Mouse (Mus musculus) kidney, embryonic 15.5 days (tissue): ENCODE results near the gene Gm45140. TPM values are rescaled to one million over a fixed set of nuclear protein-coding genes. Genes with fewer than 3 reads are reported as not detected.

Source experiments
- ATAC-seq: fragments of 200-750 bp; cut with Nextera tagmentation; replicated peaks from 2 replicates; pipeline ENCODE4 v1.8.0; 2017; ENCODE audit warnings: moderate TSS enrichment; ENCODE audit not compliant: low FRiP score
- H3K27ac ChIP-seq: fragments of 300-500 bp; sonication (generic); 2 replicates; pipeline ENCODE4 v1.5.1; 2015; ENCODE audit warnings: mild to moderate bottlenecking, inconsistent platforms
- H3K27me3 ChIP-seq: fragments of 300-500 bp; sonication (generic); 2 replicates; pipeline ENCODE4 v1.6.1; 2015; ENCODE audit warnings: inconsistent platforms
- H3K36me3 ChIP-seq: fragments of 300-500 bp; sonication (generic); 2 replicates; pipeline ENCODE4 v1.6.1; 2015; ENCODE audit warnings: inconsistent platforms
- H3K4me1 ChIP-seq: fragments of 300-500 bp; sonication (generic); 2 replicates; pipeline ENCODE4 v1.6.1; 2015; ENCODE audit warnings: inconsistent platforms
- H3K4me2 ChIP-seq: fragments of 300-500 bp; sonication (generic); 2 replicates; pipeline ENCODE4 v1.6.1; 2015; ENCODE audit warnings: moderate library complexity, mild to moderate bottlenecking, inconsistent platforms
- H3K4me3 ChIP-seq: fragments of 300-500 bp; sonication (generic); replicated peaks from 2 replicates; pipeline ENCODE4 v1.5.1; 2015; ENCODE audit warnings: mild to moderate bottlenecking, inconsistent platforms
- H3K9ac ChIP-seq: fragments of 300-500 bp; sonication (generic); 2 replicates; pipeline ENCODE4 v1.6.1; 2015; ENCODE audit warnings: mild to moderate bottlenecking, inconsistent platforms
- H3K9me3 ChIP-seq: fragments of 300-500 bp; sonication (generic); replicated peaks from 2 replicates; pipeline ENCODE4 v1.6.1; 2016; ENCODE audit warnings: inconsistent platforms
- WGBS: fragments of 180-500 bp; shearing (Covaris S2); methylation state at CpG from one replicate; pipeline ENCODE4 v1.1.7; 2015; ENCODE audit warnings: mixed read lengths; 5-methylcytosine and 5-hydroxymethylcytosine counted together
- polyA plus RNA-seq: library from polyadenylated mRNA; unstranded; fragments of >200 nt; fragmentation: Nextera tagmentation; extraction: Ambion mirVana; gene quantifications from 2 replicates; pipeline ENCODE4 v1.2.1, GENCODE M21; 2015

Gene Gm45140
- 2.3 and 3.9 TPM in 2 replicates for polyA plus RNA-seq

DNA sequence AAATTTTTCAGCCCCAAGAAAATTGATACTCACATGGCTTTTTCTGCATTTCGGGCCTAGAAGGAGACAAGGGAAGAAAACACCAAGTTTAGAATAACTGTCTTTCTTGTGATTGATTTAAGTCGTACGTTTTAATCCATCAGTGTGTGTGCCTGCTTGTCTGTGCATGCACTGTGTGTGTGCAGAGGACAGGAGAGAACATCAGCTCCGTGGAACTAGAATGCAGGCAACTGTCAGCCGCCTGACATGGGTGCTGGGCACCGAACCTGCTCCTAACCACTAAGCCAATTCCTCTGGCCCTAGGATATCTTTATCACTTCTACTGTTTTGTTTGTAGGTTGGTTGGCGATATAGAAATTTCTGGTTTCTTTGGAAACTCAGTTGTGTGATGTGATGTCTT is at the start of gene Gm45140:
Gm45140 (minus strand) TSS at position 101 of the 400 bp plus-strand sequence.
- Histone ChIP-seq H3K36me3 (peaks cover 43% of the 10 kb centered on the region), H3K27me3 (no peaks in the 10 kb centered on the region), H3K9ac (no peak within 1 kb of the TSS), H3K27ac (no peak within 1 kb of the TSS), H3K4me1 (peaks cover 20% of the 10 kb centered on the region), H3K4me3 (no peak within 1 kb of the TSS), H3K9me3 (no peaks in the 10 kb centered on the region), H3K4me2 (no peak within 1 kb of the TSS)
- ATAC-seq, result no peak
- WGBS, result 93% methylated on average over 7 of the region's 7 CpGs

DNA sequence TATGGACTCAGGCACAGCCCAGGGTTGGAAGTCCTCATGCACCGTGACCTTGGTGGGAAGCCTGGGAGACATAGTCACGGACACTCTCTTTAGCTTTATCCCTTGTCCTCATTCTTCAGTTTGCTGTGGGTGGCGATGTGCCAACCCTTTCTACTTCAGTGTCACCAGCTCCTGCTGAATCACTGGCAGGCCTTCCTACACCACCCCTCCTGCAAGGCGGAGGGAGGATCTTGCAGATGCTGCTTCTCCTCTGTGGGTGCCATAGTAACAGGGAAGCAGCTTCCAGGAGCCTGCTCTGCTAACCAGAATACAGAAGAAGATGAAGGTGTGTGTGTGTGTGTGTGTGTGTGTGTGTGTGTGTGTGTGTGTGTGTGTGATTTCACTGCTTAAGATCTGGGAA is 47.2 kb upstream of the Gm45140 start:
- Histone ChIP-seq H3K4me2 (no peak overlapping the region), H3K27me3 (no peaks in the 10 kb centered on the region), H3K4me1 (peaks cover 4% of the 10 kb centered on the region; the same call in 1 of the 2 replicates), H3K27ac (no peak overlapping the region), H3K4me3 (no peak overlapping the region), H3K36me3 (no peaks in the 10 kb centered on the region), H3K9ac (no peak overlapping the region), H3K9me3 (no peaks in the 10 kb centered on the region)
- 74% methylated on average over 4 of the region's 4 CpGs for WGBS
- no peak for ATAC-seq

GRCm38 (mm10) chr6:87882221-87882620 is 46.6 kb upstream of the Gm45140 start:
- H3K4me1 ChIP-seq, result peaks cover 1% of the 10 kb centered on the region; the same call in 1 of the 2 replicates
- 78% methylated on average over 3 of the region's 3 CpGs for WGBS
- no peak overlapping the region for H3K9ac ChIP-seq
- H3K27ac ChIP-seq, result no peak overlapping the region
- no peaks in the 10 kb centered on the region for H3K9me3 ChIP-seq
- no peak for ATAC-seq
- H3K36me3 ChIP-seq, result no peaks in the 10 kb centered on the region
- no peak overlapping the region for H3K4me3 ChIP-seq
- no peak overlapping the region for H3K4me2 ChIP-seq
- H3K27me3 ChIP-seq, result no peaks in the 10 kb centered on the region

- Histone ChIP-seq H3K36me3 (no peaks in the 10 kb centered on the region), H3K9ac (no peak overlapping the region), H3K4me1 (peaks cover 10% of the 10 kb centered on the region; the same call in 1 of the 2 replicates), H3K9me3 (no peaks in the 10 kb centered on the region), H3K27ac (no peak overlapping the region), H3K4me3 (no peak overlapping the region), H3K27me3 (no peaks in the 10 kb centered on the region), H3K4me2 (no peak overlapping the region)
- ATAC-seq, result no peak
- 73% methylated on average over 3 of the region's 3 CpGs for WGBS
Observed at GRCm38 (mm10) chr6:87879628-87880027, 44.0 kb upstream of the Gm45140 start.

GRCm38 (mm10) chr6:87879010-87879409 is 43.4 kb upstream of the Gm45140 start:
- 20% methylated on average over 4 of the region's 4 CpGs for WGBS
- Histone ChIP-seq H3K4me3 (no peak overlapping the region), H3K4me2 (no peak overlapping the region), H3K36me3 (no peaks in the 10 kb centered on the region), H3K27me3 (no peaks in the 10 kb centered on the region), H3K27ac (no peak overlapping the region), H3K9me3 (no peaks in the 10 kb centered on the region), H3K4me1 (peaks cover 10% of the 10 kb centered on the region; the same call in 1 of the 2 replicates), H3K9ac (no peak overlapping the region)
- ATAC-seq, result no peak

DNA sequence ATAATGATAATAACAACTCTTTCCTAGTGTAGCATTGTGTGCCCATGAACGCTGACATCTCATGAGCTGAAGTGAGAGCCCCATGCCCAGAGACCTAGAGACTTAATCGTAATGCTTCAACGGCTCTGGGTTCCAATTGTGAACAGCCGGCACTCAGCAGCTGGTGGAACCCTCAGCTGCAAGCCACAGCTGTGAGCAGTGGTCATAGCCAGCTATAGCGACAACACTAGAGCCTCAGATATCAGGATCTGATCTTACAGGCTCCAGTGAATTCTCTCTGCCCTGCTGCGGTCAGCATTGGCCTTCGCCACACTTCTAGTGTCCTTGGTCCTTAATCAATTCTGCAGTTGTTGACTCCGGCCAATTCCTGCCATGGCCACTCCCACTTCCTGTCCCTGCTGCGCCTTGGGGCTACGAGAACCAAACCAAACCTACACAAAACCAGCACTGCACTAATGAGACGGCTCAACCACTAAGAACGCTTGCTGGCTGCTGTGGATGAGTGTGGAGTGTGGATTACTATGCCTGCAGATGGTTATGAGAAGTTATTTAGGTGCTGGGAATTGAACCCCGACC is 40.6 kb upstream of the Gm45140 start:
- Histone ChIP-seq H3K9me3 (no peaks in the 10 kb centered on the region), H3K4me2 (peak overlapping the region; percentile 8), H3K27ac (no peak overlapping the region), H3K36me3 (no peaks in the 10 kb centered on the region), H3K4me1 (peaks cover 10% of the 10 kb centered on the region; the same call in 1 of the 2 replicates), H3K4me3 (no peak overlapping the region), H3K9ac (no peak overlapping the region), H3K27me3 (no peaks in the 10 kb centered on the region)
- ATAC-seq, result no peak
- WGBS, result 65% methylated on average over 13 of the region's 13 CpGs

DNA sequence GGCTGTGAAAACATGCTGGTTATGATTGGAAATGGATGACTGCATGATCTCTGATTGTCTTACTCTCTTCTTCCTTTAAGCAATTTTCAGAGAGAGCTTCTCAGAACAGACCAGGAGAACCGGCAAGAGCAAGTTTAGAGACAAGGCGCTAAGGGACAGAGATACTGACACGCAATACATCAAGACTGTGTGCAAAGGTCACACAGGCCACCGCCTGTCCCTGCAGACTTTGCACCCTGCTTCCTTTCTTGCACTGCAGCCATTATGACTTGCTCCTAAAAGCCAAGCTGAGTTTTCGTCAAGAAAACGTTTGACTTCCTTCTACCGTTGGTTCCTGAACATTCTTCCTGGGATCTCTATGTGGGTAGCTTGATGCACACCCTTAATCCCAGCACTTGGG is 40.0 kb upstream of the Gm45140 start:
- H3K9me3 ChIP-seq, result no peaks in the 10 kb centered on the region
- H3K27ac ChIP-seq, result no peak overlapping the region
- no peaks in the 10 kb centered on the region for H3K36me3 ChIP-seq
- H3K9ac ChIP-seq, result no peak overlapping the region
- WGBS, result 77% methylated on average over 7 of the region's 7 CpGs
- H3K27me3 ChIP-seq, result no peaks in the 10 kb centered on the region
- ATAC-seq, result no peak
- no peak overlapping the region for H3K4me3 ChIP-seq
- H3K4me2 ChIP-seq, result no peak overlapping the region
- peaks cover 10% of the 10 kb centered on the region; the same call in 1 of the 2 replicates for H3K4me1 ChIP-seq

DNA sequence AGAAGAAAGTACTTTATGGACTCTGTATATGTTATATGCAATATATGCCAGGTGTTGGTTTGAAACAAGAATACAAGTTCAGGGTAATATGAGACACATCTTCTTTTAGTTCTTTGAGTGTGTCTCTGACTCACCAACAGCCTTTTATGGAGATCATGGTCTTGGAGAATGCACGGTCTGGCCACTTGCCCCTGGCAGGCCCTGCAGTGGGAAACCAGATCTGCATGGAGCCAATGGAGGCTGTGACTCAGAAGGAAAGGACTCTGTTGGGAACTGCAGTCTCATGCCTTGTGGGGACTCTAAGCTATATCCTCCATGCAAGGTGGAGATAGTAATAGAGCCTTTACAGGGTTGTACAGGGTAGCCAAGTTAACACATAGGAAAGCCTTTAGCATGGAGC is 39.5 kb upstream of the Gm45140 start:
- no peak overlapping the region for H3K27ac ChIP-seq
- H3K4me1 ChIP-seq, result peaks cover 10% of the 10 kb centered on the region; the same call in 1 of the 2 replicates
- ATAC-seq, result no peak
- H3K4me3 ChIP-seq, result no peak overlapping the region
- no peak overlapping the region for H3K4me2 ChIP-seq
- H3K36me3 ChIP-seq, result no peaks in the 10 kb centered on the region
- WGBS, result 65% methylated on average over 1 of the region's 1 CpGs
- H3K27me3 ChIP-seq, result no peaks in the 10 kb centered on the region
- no peak overlapping the region for H3K9ac ChIP-seq
- H3K9me3 ChIP-seq, result no peaks in the 10 kb centered on the region

- peaks cover 10% of the 10 kb centered on the region; the same call in 1 of the 2 replicates for H3K4me1 ChIP-seq
- ATAC-seq, result no peak
- no peak overlapping the region for H3K4me2 ChIP-seq
- no peaks in the 10 kb centered on the region for H3K9me3 ChIP-seq
- H3K36me3 ChIP-seq, result no peaks in the 10 kb centered on the region
- no peaks in the 10 kb centered on the region for H3K27me3 ChIP-seq
- no peak overlapping the region for H3K4me3 ChIP-seq
- no peak overlapping the region for H3K9ac ChIP-seq
- no peak overlapping the region for H3K27ac ChIP-seq
- 87% methylated on average over 2 of the region's 2 CpGs for WGBS
Observed at GRCm38 (mm10) chr6:87873963-87874362, 38.4 kb upstream of the Gm45140 start.

GRCm38 (mm10) chr6:87873104-87873503 is 37.5 kb upstream of the Gm45140 start:
- Histone ChIP-seq H3K4me2 (no peak overlapping the region), H3K9ac (no peak overlapping the region), H3K9me3 (no peaks in the 10 kb centered on the region), H3K36me3 (no peaks in the 10 kb centered on the region), H3K27me3 (no peaks in the 10 kb centered on the region), H3K27ac (no peak overlapping the region), H3K4me3 (no peak overlapping the region), H3K4me1 (peaks cover 10% of the 10 kb centered on the region; the same call in 1 of the 2 replicates)
- WGBS, result 41% methylated on average over 1 of the region's 1 CpGs
- no peak for ATAC-seq

GRCm38 (mm10) chr6:87871240-87871639 is 35.6 kb upstream of the Gm45140 start:
- no peak for ATAC-seq
- no peaks in the 10 kb centered on the region for H3K9me3 ChIP-seq
- H3K27ac ChIP-seq, result no peak overlapping the region
- no peak overlapping the region for H3K9ac ChIP-seq
- no peaks in the 10 kb centered on the region for H3K27me3 ChIP-seq
- WGBS, result 87% methylated on average over 7 of the region's 7 CpGs
- H3K4me3 ChIP-seq, result no peak overlapping the region
- H3K4me2 ChIP-seq, result no peak overlapping the region
- no peaks in the 10 kb centered on the region for H3K36me3 ChIP-seq
- peaks cover 7% of the 10 kb centered on the region; the same call in 1 of the 2 replicates for H3K4me1 ChIP-seq

GRCm38 (mm10) chr6:87870440-87870839 is 34.8 kb upstream of the Gm45140 start:
- WGBS, result 68% methylated on average over 1 of the region's 1 CpGs
- no peaks in the 10 kb centered on the region for H3K4me1 ChIP-seq
- ATAC-seq, result no peak

More at GRCm38 (mm10) chr6:87870440-87870839, 34.8 kb upstream of the Gm45140 start:
- H3K9ac ChIP-seq, result no peak overlapping the region
- H3K9me3 ChIP-seq, result no peaks in the 10 kb centered on the region
- no peak overlapping the region for H3K4me2 ChIP-seq
- no peaks in the 10 kb centered on the region for H3K27me3 ChIP-seq
- H3K4me3 ChIP-seq, result no peak overlapping the region
- H3K27ac ChIP-seq, result no peak overlapping the region
- H3K36me3 ChIP-seq, result no peaks in the 10 kb centered on the region
